In genomic region chr13:65011052-65011738, GRCm38 (mm10) we compare ENCODE assay signal across 34 mouse cellular contexts. TPM values are rescaled to one million over a fixed set of nuclear protein-coding genes. Genes with fewer than 3 reads are reported as not detected.
DNase-seq lines count a peak whose midpoint lies in the region; ATAC-seq and TF ChIP-seq lines count a peak whose summit lies in the region.
"Had no signal": no experiment of that assay in that cellular context is flagged by ENCODE, and none has a peak within 500 bp of the region (broad histone marks: within the 10 kb centered on the region; RNA-seq: fewer than 3 reads in every experiment).

No protein-coding gene starts in this region.

- H3K4me1 ChIP-seq in liver, adult 2 months (ENCODE audit: control insufficient read depth, insufficient read depth, low read length), result no peaks in the 10 kb centered on the region
- H3K4me1 ChIP-seq in liver, embryonic 13.5 days (replicated peaks), result no peaks in the 10 kb centered on the region
- no peaks in the 10 kb centered on the region for H3K4me1 ChIP-seq in liver, embryonic 16.5 days (ENCODE audit: control insufficient read depth, low read depth, low read length)
- H3K4me1 ChIP-seq: embryonic facial prominence, embryonic 12.5 days; embryonic facial prominence, embryonic 15.5 days; heart, embryonic 15.5 days; hindbrain, embryonic 10.5 days; hindbrain, embryonic 13.5 days had no signal

- WGBS in liver, adult 2 months, result 20% methylated on average over 4 of the region's 4 CpGs
- WGBS in liver, embryonic 13.5 days (ENCODE audit: insufficient replicate concordance), result 49% methylated on average over 4 of the region's 4 CpGs
- 44% methylated on average over 4 of the region's 4 CpGs for WGBS in liver, embryonic 16.5 days (ENCODE audit: insufficient replicate concordance)

- H3K27me3 ChIP-seq in liver, adult 2 months (ENCODE audit: control insufficient read depth, insufficient read depth, low read length), result no peaks in the 10 kb centered on the region
- no peaks in the 10 kb centered on the region for H3K27me3 ChIP-seq in liver, embryonic 13.5 days
- H3K27me3 ChIP-seq in liver, embryonic 16.5 days (ENCODE audit: control insufficient read depth, insufficient read depth, low read depth, low read length), result no peaks in the 10 kb centered on the region
- H3K27me3 ChIP-seq: embryonic facial prominence, embryonic 12.5 days; embryonic facial prominence, embryonic 15.5 days; heart, embryonic 15.5 days; hindbrain, embryonic 13.5 days had no signal

- no peaks in the 10 kb centered on the region for H3K79me2 ChIP-seq in liver, adult 2 months (ENCODE audit: control insufficient read depth, insufficient read depth, low read length)

- no peak overlapping the region for H3K27ac ChIP-seq in liver, adult 2 months (replicated peaks; ENCODE audit: insufficient read depth, low read depth, low read length)
- H3K27ac ChIP-seq in liver, embryonic 13.5 days, result no peak overlapping the region; the same call in 1 of the 2 replicates
- H3K27ac ChIP-seq in liver, embryonic 16.5 days (ENCODE audit: low read length), result peak overlapping the region; percentile 55; the same call in 1 of the 2 replicates
- H3K27ac ChIP-seq: embryonic facial prominence, embryonic 12.5 days; embryonic facial prominence, embryonic 15.5 days; gastrocnemius, adult 2 months; heart, embryonic 15.5 days; hindbrain, embryonic 10.5 days; hindbrain, embryonic 13.5 days had no signal

- no peak for TF ChIP-seq CTCF in liver, adult 2 months (IDR thresholded peaks at IDR 0.05; ENCODE audit: low read depth, low read length)

- no peak overlapping the region for H3K9ac ChIP-seq in liver, adult 2 months (ENCODE audit: low read depth, low read length)
- H3K9ac ChIP-seq in liver, embryonic 13.5 days, result no peak overlapping the region
- no peak overlapping the region for H3K9ac ChIP-seq in liver, embryonic 16.5 days (ENCODE audit: low read depth, low read length)
- H3K9ac ChIP-seq: embryonic facial prominence, embryonic 12.5 days; embryonic facial prominence, embryonic 15.5 days; forebrain, postnatal 0 days; heart, embryonic 15.5 days; hindbrain, embryonic 13.5 days had no signal

- no peak overlapping the region for H3K4me3 ChIP-seq in liver, adult 2 months (ENCODE audit: insufficient read depth, low read depth, low read length)
- no peak overlapping the region for H3K4me3 ChIP-seq in liver, embryonic 13.5 days (replicated peaks)
- no peak overlapping the region for H3K4me3 ChIP-seq in liver, embryonic 16.5 days (ENCODE audit: low read depth, low read length)
- H3K4me3 ChIP-seq: embryonic facial prominence, embryonic 12.5 days; embryonic facial prominence, embryonic 15.5 days; gastrocnemius, adult 2 months; heart, embryonic 15.5 days; hindbrain, embryonic 10.5 days; hindbrain, embryonic 13.5 days had no signal

- H3K4me2 ChIP-seq in liver, embryonic 13.5 days, result no peak overlapping the region
- no peak overlapping the region for H3K4me2 ChIP-seq in liver, embryonic 16.5 days (ENCODE audit: low read depth, low read length)
- H3K4me2 ChIP-seq: embryonic facial prominence, embryonic 12.5 days; embryonic facial prominence, embryonic 15.5 days; heart, embryonic 11.5 days; heart, embryonic 15.5 days; hindbrain, embryonic 13.5 days had no signal

- ATAC-seq in liver, embryonic 13.5 days (ENCODE audit: low read depth), result peak; percentile 87
- peak; percentile 89 for ATAC-seq in liver, embryonic 16.5 days (ENCODE audit: low read depth)
- ATAC-seq: CD4-positive, CD25-positive, alpha-beta regulatory T cell, adult 4 months; forebrain, embryonic 14.5 days; forebrain, postnatal 0 days; hindbrain, embryonic 16.5 days had no signal

- no peak for TF ChIP-seq POLR2A in liver, adult 2 months (IDR thresholded peaks at IDR 0.05; ENCODE audit: extremely low read depth, insufficient read depth, low read length)

- DNase-seq in liver, adult 2 months (ENCODE audit: extremely low read depth, low read depth, low spot score), result peak; percentile 47
- no peak for DNase-seq in liver
- no peak for DNase-seq in liver, embryonic 13.5 days
- DNase-seq in thymus, postnatal 25 days, result no peak
- DNase-seq in layer of hippocampus, postnatal 10 days (ENCODE audit: low spot score in 2 of 2), result no peak
- DNase-seq: adrenal gland, adult 2 months; adrenal gland, postnatal 14 days; cerebellum, adult 11 months; cerebellum, adult 2 months; cerebellum, adult 9-11 months; cerebellum, postnatal 25 days; forebrain, postnatal 0 days; gastrocnemius, adult 2 months; gastrocnemius, postnatal 14 days; heart, adult 18-20 months; heart, postnatal 10 days; heart, postnatal 36 days had no signal

- H3K36me3 ChIP-seq in liver, adult 2 months (ENCODE audit: control insufficient read depth, insufficient read depth, low read length), result no peaks in the 10 kb centered on the region
- no peaks in the 10 kb centered on the region for H3K36me3 ChIP-seq in liver, embryonic 13.5 days
- H3K36me3 ChIP-seq in liver, embryonic 16.5 days (ENCODE audit: control insufficient read depth, insufficient read depth), result no peaks in the 10 kb centered on the region
- H3K36me3 ChIP-seq: embryonic facial prominence, embryonic 12.5 days; embryonic facial prominence, embryonic 15.5 days; heart, embryonic 15.5 days; hindbrain, embryonic 10.5 days; hindbrain, embryonic 13.5 days had no signal

- no peaks in the 10 kb centered on the region for H3K9me3 ChIP-seq in liver, embryonic 13.5 days (replicated peaks)
- no peaks in the 10 kb centered on the region for H3K9me3 ChIP-seq in liver, embryonic 16.5 days (replicated peaks; ENCODE audit: control insufficient read depth, low read length)
- H3K9me3 ChIP-seq: embryonic facial prominence, embryonic 12.5 days; embryonic facial prominence, embryonic 15.5 days; heart, embryonic 15.5 days; hindbrain, embryonic 10.5 days; hindbrain, embryonic 13.5 days had no signal

RNA-seq across cellular contexts. Expression of gene Spata31d1c, which starts 21.7 kb away (rescaled TPM):
- not detected in 2 replicates for total RNA-seq in liver, adult 2 months (2014; rRNA removed)
- 0.02 TPM in 1 of 2 replicates, not detected in the other for polyA plus RNA-seq in liver, adult 2 months (2012; rRNA removed)
- polyA plus RNA-seq in liver, embryonic 13.5 days (2015; fragmentation: Nextera tagmentation; extraction: Ambion mirVana), result not detected in 2 replicates
- polyA plus RNA-seq in liver, embryonic 16.5 days (2015; fragmentation: Nextera tagmentation; extraction: Ambion mirVana), result not detected in 2 replicates
- not detected for total RNA-seq in layer of hippocampus, postnatal 10 days (2021)
- total RNA-seq: adrenal gland, adult 2 months; adrenal gland, postnatal 14 days; adrenal gland, postnatal 4 days; common myeloid progenitor, adult 5-6 weeks; forebrain, postnatal 0 days; gastrocnemius, adult 2 months; gastrocnemius, postnatal 14 days; gastrocnemius, postnatal 4 days; heart, adult 18-20 months; heart, postnatal 10 days; heart, postnatal 36 days; MEL had no signal
- polyA plus RNA-seq: adrenal gland, adult 2 months; C2C12; CD4-positive, CD25-positive, alpha-beta regulatory T cell, adult 4 months; cerebellum, adult 2 months; embryonic facial prominence, embryonic 12.5 days; embryonic facial prominence, embryonic 15.5 days; forebrain, embryonic 11.5 days; forebrain, embryonic 14.5 days; forebrain, postnatal 0 days; frontal cortex, adult 2 months; heart, embryonic 11.5 days; heart, embryonic 15.5 days; hindbrain, embryonic 10.5 days; hindbrain, embryonic 13.5 days; hindbrain, embryonic 16.5 days had no signal

RNA-seq across cellular contexts. Expression of gene Prss47, which starts 41.4 kb away (rescaled TPM):
- not detected in 2 replicates for total RNA-seq in liver, adult 2 months (2014; rRNA removed)
- polyA plus RNA-seq in liver, adult 2 months (2012; rRNA removed), result not detected in 2 replicates
- polyA plus RNA-seq in liver, embryonic 13.5 days (2015; fragmentation: Nextera tagmentation; extraction: Ambion mirVana), result not detected in 2 replicates
- not detected in 2 replicates for polyA plus RNA-seq in liver, embryonic 16.5 days (2015; fragmentation: Nextera tagmentation; extraction: Ambion mirVana)
- not detected for total RNA-seq in layer of hippocampus, postnatal 10 days (2021)
- total RNA-seq: adrenal gland, adult 2 months; adrenal gland, postnatal 14 days; adrenal gland, postnatal 4 days; common myeloid progenitor, adult 5-6 weeks; forebrain, postnatal 0 days; gastrocnemius, adult 2 months; gastrocnemius, postnatal 14 days; gastrocnemius, postnatal 4 days; heart, adult 18-20 months; heart, postnatal 10 days; heart, postnatal 36 days; MEL had no signal
- polyA plus RNA-seq: adrenal gland, adult 2 months; C2C12; CD4-positive, CD25-positive, alpha-beta regulatory T cell, adult 4 months; cerebellum, adult 2 months; embryonic facial prominence, embryonic 12.5 days; embryonic facial prominence, embryonic 15.5 days; forebrain, embryonic 11.5 days; forebrain, embryonic 14.5 days; forebrain, postnatal 0 days; frontal cortex, adult 2 months; heart, embryonic 11.5 days; heart, embryonic 15.5 days; hindbrain, embryonic 10.5 days; hindbrain, embryonic 13.5 days; hindbrain, embryonic 16.5 days had no signal
